Mouse (Mus musculus) forebrain, embryonic 10.5 days (tissue): Measurements from ENCODE around the gene Ubr7. TPM values are rescaled to one million over a fixed set of nuclear protein-coding genes. Genes with fewer than 3 reads are reported as not detected.

Experiments used
- DNase-seq: peaks from one replicate; pipeline ENCODE4 v3.0.0-alpha.2; 2017; ENCODE audit warnings: low spot score; ENCODE audit errors: extremely low spot score
- H3K27ac ChIP-seq: fragments of 300-500 bp; sonication (generic); 2 replicates; pipeline ENCODE4 v1.5.1; 2016; ENCODE audit warnings: mild to moderate bottlenecking
- H3K27me3 ChIP-seq: fragments of 300-500 bp; sonication (generic); 2 replicates; pipeline ENCODE4 v1.6.1; 2016; ENCODE audit warnings: mild to moderate bottlenecking; ENCODE audit not compliant: poor library complexity, severe bottlenecking
- H3K36me3 ChIP-seq: fragments of 300-500 bp; sonication (generic); replicated peaks from 2 replicates; pipeline ENCODE4 v1.6.1; 2016; ENCODE audit warnings: mild to moderate bottlenecking, moderate library complexity
- H3K4me1 ChIP-seq: fragments of 300-500 bp; sonication (generic); 2 replicates; pipeline ENCODE4 v1.6.1; 2016
- H3K4me3 ChIP-seq: fragments of 300-500 bp; sonication (generic); 2 replicates; pipeline ENCODE4 v1.5.1; 2016; ENCODE audit warnings: mild to moderate bottlenecking, moderate library complexity
- H3K9me3 ChIP-seq: fragments of 300-500 bp; sonication (generic); 2 replicates; pipeline ENCODE4 v1.6.1; 2016; ENCODE audit warnings: mild to moderate bottlenecking, moderate library complexity
- WGBS: fragments of 180-500 bp; shearing (Covaris S2); methylation state at CpG from one replicate; pipeline ENCODE4 v1.1.7; 2016; 5-methylcytosine and 5-hydroxymethylcytosine counted together
- polyA plus RNA-seq: library from polyadenylated mRNA; unstranded; fragments of >200 nt; fragmentation: Nextera tagmentation; extraction: Ambion mirVana; gene quantifications from 2 replicates; pipeline ENCODE4 v1.2.1, GENCODE M21; 2016

Ubr7 gene
- polyA plus RNA-seq, 1 experiment from 2014 or later: 67.8 TPM

DNA sequence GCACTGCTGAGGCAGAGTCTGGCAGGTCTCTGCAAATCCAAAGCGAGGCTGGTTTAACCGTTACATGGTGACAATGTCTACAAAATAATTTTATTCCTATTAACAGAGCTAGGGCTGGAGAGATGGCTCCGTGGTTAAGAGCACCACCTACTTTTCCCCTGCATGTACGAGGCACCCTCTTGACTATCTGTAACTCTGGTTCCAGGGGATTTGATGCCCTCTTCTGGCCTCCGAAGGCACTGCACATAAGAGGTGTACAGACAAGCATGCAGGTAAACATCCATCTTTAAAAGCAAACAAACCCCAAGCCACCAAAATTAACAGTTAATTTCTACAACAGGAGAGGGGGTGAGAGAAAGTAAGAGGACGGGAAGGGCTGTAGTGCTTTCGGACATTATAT lies 1.5 kb upstream of the Ubr7 start:
- peaks cover 52% of the 10 kb centered on the region for H3K36me3 ChIP-seq
- no peak for DNase-seq
- 90% methylated on average over 7 of the region's 7 CpGs for WGBS

GRCm38 (mm10) chr12:102757055-102757688 lies 595 bp upstream of the Ubr7 start:
- WGBS: 2% methylated on average over 46 of the region's 46 CpGs
- Histone ChIP-seq H3K9me3 (no peaks in the 10 kb centered on the region), H3K27me3 (no peaks in the 10 kb centered on the region), H3K4me3 (peak overlapping the region; percentile 91), H3K36me3 (peaks cover 55% of the 10 kb centered on the region), H3K4me1 (peaks cover 32% of the 10 kb centered on the region), H3K27ac (peak overlapping the region; percentile 94)
- DNase-seq: no peak

More for the DNA sequence above, 1.5 kb upstream of the Ubr7 start:
- peak overlapping the region; percentile 91 for H3K4me3 ChIP-seq
- H3K9me3 ChIP-seq: no peaks in the 10 kb centered on the region
- no peaks in the 10 kb centered on the region for H3K27me3 ChIP-seq
- peaks cover 32% of the 10 kb centered on the region for H3K4me1 ChIP-seq
- no peak overlapping the region for H3K27ac ChIP-seq

- Histone ChIP-seq H3K4me3 (peak within 1 kb of the TSS; percentile 91), H3K4me1 (peaks cover 32% of the 10 kb centered on the region), H3K27ac (peak within 1 kb of the TSS; percentile 94), H3K36me3 (peaks cover 57% of the 10 kb centered on the region), H3K9me3 (no peaks in the 10 kb centered on the region), H3K27me3 (no peaks in the 10 kb centered on the region)
- no peak for DNase-seq
- WGBS: under 1% methylated on average over 10 of the region's 10 CpGs
Observed at GRCm38 (mm10) chr12:102758403-102758756, 613 bp downstream of the Ubr7 start, which contains the start of gene Gm20604. TSS of gene Gm20604 (minus strand) at chr12:102758672.

GRCm38 (mm10) chr12:102758936-102759335 lies 1.2 kb downstream of the Ubr7 start:
- Histone ChIP-seq H3K36me3 (peaks cover 58% of the 10 kb centered on the region), H3K4me3 (peak overlapping the region; percentile 91), H3K27ac (peak overlapping the region; percentile 94), H3K27me3 (no peaks in the 10 kb centered on the region), H3K4me1 (peaks cover 32% of the 10 kb centered on the region), H3K9me3 (no peaks in the 10 kb centered on the region)
- 5% methylated on average over 5 of the region's 5 CpGs for WGBS
- DNase-seq: no peak

GRCm38 (mm10) chr12:102761668-102762067 lies 3.9 kb downstream of the Ubr7 start:
- Histone ChIP-seq H3K4me3 (no peak overlapping the region), H3K9me3 (no peaks in the 10 kb centered on the region), H3K4me1 (peaks cover 26% of the 10 kb centered on the region), H3K27ac (no peak overlapping the region), H3K27me3 (no peaks in the 10 kb centered on the region), H3K36me3 (peaks cover 59% of the 10 kb centered on the region)
- 91% methylated on average over 3 of the region's 3 CpGs for WGBS
- no peak for DNase-seq

DNA sequence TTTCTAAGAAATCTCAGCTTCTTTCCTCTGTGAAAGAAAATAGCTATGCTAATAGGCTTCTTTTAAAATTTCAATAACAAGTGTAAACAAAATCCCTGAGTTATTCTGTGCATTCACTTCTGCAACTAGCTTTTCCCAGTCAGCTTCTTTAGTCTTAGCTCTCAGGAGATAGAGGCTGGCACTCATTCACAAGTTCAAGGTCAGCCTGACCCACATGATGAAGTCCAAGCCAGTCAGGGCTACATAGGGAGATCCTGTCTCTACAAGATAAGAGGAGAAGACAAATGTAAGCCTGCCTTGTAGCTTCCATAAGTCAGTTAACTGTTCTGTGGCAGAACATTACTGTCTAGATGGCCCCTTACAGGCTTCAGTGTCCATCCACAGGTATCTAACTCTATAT lies 5.9 kb downstream of the Ubr7 start:
- H3K36me3 ChIP-seq: peaks cover 79% of the 10 kb centered on the region
- H3K27ac ChIP-seq: no peak overlapping the region
- no peaks in the 10 kb centered on the region for H3K27me3 ChIP-seq
- no peak overlapping the region for H3K4me3 ChIP-seq
- no peak for DNase-seq
- H3K4me1 ChIP-seq: peaks cover 16% of the 10 kb centered on the region
- H3K9me3 ChIP-seq: no peaks in the 10 kb centered on the region

GRCm38 (mm10) chr12:102769000-102769399 lies 11.2 kb downstream of the Ubr7 start:
- H3K36me3 ChIP-seq: peaks cover 98% of the 10 kb centered on the region
- no peaks in the 10 kb centered on the region for H3K27me3 ChIP-seq
- WGBS: 95% methylated on average over 4 of the region's 4 CpGs
- H3K4me3 ChIP-seq: no peak overlapping the region
- no peak overlapping the region for H3K27ac ChIP-seq
- DNase-seq: no peak
- H3K9me3 ChIP-seq: peaks cover 2% of the 10 kb centered on the region; the same call in 1 of the 2 replicates
- H3K4me1 ChIP-seq: no peaks in the 10 kb centered on the region

DNA sequence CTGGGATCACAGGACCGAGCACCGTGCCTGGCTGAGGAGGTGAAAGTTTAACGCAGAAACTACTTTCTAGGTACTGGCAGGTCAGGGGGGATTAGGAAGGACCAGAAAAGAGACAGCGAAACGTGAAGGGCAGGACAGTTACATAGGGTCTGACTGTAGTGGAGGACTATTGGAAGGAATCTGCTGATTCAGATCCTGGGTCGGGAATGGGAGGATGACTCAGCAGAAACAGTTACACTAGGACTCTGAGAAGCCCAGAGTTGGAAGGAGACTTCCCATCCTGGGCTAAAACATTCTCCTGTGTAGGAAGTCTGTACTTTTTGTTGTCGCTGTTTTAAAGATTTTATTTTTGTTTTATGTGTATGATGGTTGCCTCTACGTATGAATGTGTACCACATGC lies 13.8 kb downstream of the Ubr7 start:
- Histone ChIP-seq H3K27ac (no peak overlapping the region), H3K9me3 (peaks cover 2% of the 10 kb centered on the region; the same call in 1 of the 2 replicates), H3K36me3 (peaks cover 99% of the 10 kb centered on the region), H3K4me3 (no peak overlapping the region), H3K4me1 (no peaks in the 10 kb centered on the region), H3K27me3 (no peaks in the 10 kb centered on the region)
- no peak for DNase-seq
- WGBS: 97% methylated on average over 8 of the region's 8 CpGs

GRCm38 (mm10) chr12:102772676-102773075 lies 14.9 kb downstream of the Ubr7 start:
- no peak for DNase-seq
- Histone ChIP-seq H3K4me1 (no peaks in the 10 kb centered on the region), H3K4me3 (no peak overlapping the region), H3K27ac (no peak overlapping the region), H3K36me3 (peaks cover 99% of the 10 kb centered on the region), H3K9me3 (peaks cover 2% of the 10 kb centered on the region; the same call in 1 of the 2 replicates), H3K27me3 (no peaks in the 10 kb centered on the region)
- 95% methylated on average over 5 of the region's 5 CpGs for WGBS

- Histone ChIP-seq H3K4me3 (no peak overlapping the region), H3K9me3 (peaks cover 2% of the 10 kb centered on the region; the same call in 1 of the 2 replicates), H3K27me3 (no peaks in the 10 kb centered on the region), H3K36me3 (peaks cover 78% of the 10 kb centered on the region), H3K4me1 (no peaks in the 10 kb centered on the region), H3K27ac (no peak overlapping the region)
- DNase-seq: no peak
- 92% methylated on average over 14 of the region's 14 CpGs for WGBS
Observed at GRCm38 (mm10) chr12:102776035-102776434, 18.3 kb downstream of the Ubr7 start.

DNA sequence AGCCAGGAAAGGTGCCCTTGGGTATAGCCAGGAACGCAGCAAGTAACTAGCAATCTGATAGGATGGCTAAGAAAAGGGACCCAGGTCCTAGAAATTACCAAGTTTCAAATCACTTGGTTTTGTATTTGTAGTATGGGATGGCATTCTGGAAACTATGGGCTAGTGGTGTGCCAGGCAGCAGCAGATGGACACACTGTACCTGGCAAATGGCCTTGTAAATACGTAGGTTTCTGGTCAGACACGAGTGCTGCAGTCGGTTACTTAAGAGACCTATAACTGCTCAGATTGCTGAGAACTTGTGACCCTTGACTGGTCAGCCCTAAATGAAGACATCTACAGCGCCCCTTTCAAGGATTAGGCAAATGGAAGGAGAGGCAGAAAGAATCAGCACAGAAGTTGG lies 20.4 kb downstream of the Ubr7 start:
- H3K27ac ChIP-seq: no peak overlapping the region

GRCm38 (mm10) chr12:102779452-102779851 lies 21.7 kb downstream of the Ubr7 start:
- H3K4me1 ChIP-seq: no peaks in the 10 kb centered on the region
- H3K27ac ChIP-seq: no peak overlapping the region
- H3K36me3 ChIP-seq: peaks cover 76% of the 10 kb centered on the region
- no peak for DNase-seq
- no peaks in the 10 kb centered on the region for H3K9me3 ChIP-seq
- H3K4me3 ChIP-seq: no peak overlapping the region
- WGBS: 50% methylated on average over 3 of the region's 3 CpGs
- no peaks in the 10 kb centered on the region for H3K27me3 ChIP-seq

More for the DNA sequence above, 20.4 kb downstream of the Ubr7 start:
- H3K4me3 ChIP-seq: no peak overlapping the region
- 85% methylated on average over 5 of the region's 5 CpGs for WGBS
- H3K36me3 ChIP-seq: peaks cover 76% of the 10 kb centered on the region
- H3K4me1 ChIP-seq: no peaks in the 10 kb centered on the region
- no peaks in the 10 kb centered on the region for H3K9me3 ChIP-seq
- no peak for DNase-seq
- H3K27me3 ChIP-seq: no peaks in the 10 kb centered on the region

GRCm38 (mm10) chr12:102782841-102783240 lies 25.1 kb downstream of the Ubr7 start:
- peaks cover 74% of the 10 kb centered on the region for H3K36me3 ChIP-seq
- no peak overlapping the region for H3K27ac ChIP-seq
- no peak for DNase-seq
- H3K4me1 ChIP-seq: no peaks in the 10 kb centered on the region
- no peaks in the 10 kb centered on the region for H3K9me3 ChIP-seq
- WGBS: 92% methylated on average over 5 of the region's 5 CpGs
- no peaks in the 10 kb centered on the region for H3K27me3 ChIP-seq
- no peak overlapping the region for H3K4me3 ChIP-seq
